Mouse (Mus musculus) cerebellum, adult 18-20 months (tissue): ENCODE measurements around the gene Pde6g.
"Not testable (repeated sequence)": the region's sequence is repeated elsewhere in the genome, so short reads cannot be mapped to it uniquely, and the experiment has no call there.

ENCODE experiments used
- DNase-seq, 2 experiments: peaks; one replicate each; pipeline ENCODE4 v3.0.0; 2021

The Pde6g gene

DNA sequence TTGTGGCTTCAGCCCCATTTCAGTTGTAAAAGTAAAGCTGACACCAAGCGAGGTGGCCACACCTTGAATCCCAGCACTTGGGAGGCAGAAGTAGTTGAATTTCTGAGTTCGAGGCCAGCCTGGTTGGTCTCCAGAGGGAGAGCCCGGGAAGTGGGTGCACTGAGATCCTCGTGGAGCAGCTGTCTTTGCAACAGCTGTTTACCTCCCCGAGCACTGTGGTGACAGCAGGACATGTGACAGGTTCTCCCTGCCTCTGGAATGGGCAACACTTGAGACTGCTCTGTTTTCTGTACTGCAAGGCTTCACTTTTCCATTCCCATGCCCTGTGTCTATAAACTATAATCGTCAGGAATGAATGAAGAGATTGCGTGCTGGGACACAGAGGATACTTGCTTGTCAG lies 35.4 kb downstream of the Pde6g start:
- no peak for DNase-seq

DNA sequence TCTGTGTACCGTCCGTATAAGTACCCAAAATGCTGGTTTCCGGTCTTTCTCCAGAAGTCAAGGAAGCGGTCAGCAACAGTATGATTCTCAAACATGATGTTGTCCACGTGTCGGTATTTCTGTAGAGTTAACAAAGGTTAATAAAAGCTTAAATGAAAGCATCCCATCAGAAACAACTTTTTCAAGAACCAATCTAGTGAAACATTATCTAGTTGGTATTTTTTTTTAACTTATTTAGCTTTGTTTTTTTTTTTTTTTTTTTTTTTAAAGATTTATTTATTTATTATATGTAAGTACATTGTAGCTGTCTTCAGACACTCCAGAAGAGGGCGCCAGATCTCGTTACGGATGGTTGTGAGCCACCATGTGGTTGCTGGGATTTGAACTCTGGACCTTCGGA lies 39.7 kb downstream of the Pde6g start:
- DNase-seq: not testable (repeated sequence)

DNA sequence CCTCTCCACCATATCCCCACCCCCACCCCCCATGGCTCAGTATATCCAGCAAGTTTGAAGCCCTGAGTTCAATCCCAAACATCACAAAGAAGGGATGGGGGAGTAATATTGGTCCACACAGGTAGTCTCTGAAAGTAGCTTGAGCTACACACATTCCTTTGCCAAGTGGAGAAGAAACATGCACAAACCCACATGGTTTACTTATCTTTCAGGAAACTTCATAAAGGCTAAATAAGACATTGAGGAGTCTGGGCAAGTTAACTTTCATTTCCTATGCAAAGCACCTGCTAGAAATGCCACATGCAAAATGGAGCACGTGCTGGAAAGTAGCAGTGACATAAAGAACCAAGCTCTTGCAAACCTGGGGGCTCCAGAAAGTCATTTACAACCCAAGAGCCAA lies 46.9 kb downstream of the Pde6g start:
- DNase-seq: no peak

DNA sequence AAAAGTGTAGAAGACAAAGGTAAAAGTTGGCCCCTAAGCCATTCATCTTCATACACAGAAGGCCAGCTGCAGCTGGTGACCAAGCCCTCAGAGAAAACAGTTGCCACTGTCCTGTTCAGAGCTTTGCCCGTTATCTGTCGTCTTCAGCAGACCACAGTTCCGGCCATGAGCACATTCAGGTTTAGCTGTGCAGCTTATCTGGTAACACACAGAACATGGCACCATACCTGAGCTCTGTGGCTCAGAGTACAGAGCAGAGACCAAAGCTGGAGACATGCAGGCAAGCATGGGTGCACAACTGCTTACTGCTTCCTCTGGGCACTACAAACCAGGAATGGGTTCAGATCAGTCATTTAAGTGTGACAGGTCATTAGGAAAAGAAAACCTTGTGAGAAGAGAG lies 47.4 kb downstream of the Pde6g start:
- DNase-seq: no peak

DNA sequence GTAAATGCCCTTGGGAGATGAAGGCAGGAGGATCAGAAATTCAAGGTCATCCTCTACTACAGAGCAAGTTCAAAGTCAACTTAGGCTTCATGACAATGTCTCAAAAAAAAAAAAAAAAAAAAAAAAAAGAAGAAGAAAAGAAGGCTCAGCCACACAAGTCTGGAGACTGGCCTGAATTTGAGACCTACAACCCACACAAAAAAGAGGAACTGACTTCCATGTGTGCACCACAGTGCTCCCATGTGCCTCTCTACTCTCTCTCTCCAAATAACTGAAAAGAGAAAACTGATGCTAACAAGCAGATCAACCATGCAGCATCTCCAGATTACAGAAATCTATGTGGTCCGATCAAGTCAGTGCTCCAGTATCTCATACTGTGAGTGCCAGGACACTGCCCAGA lies 48.5 kb downstream of the Pde6g start:
- no peak for DNase-seq

DNA sequence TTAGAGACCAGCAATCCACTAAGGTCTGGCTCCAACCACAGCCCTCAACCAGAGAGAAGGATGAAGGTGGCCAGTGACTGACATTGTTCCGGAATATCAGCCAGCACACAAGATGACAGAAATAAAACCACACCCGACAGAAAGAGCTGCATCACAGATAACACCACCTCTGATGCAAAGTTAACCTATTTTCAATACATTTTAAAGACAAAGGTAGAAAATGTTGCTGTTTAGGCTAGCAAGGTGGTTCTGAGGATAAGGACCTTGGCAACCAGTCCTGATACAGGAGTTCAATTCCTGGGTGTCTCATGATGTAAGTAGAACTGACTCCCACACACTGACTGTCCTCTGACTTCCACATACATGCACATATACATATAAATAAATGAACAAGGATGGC lies 54.0 kb downstream of the Pde6g start:
- DNase-seq: no peak
